Comparison of ENCODE assay signal across 24 mouse cellular contexts in genomic region chr13:91929943-91930726, GRCm38 (mm10). TPM values are rescaled to one million over a fixed set of nuclear protein-coding genes. Genes with fewer than 3 reads are reported as not detected.
A peak's percentile ranks its signal among the peaks of the same experiment; 100 is the strongest.
DNase-seq lines count a peak whose midpoint lies in the region; ATAC-seq and TF ChIP-seq lines count a peak whose summit lies in the region.
"Had no signal": no experiment of that assay in that cellular context is flagged by ENCODE, and none has a peak within 500 bp of the region (broad histone marks: within the 10 kb centered on the region; RNA-seq: fewer than 3 reads in every experiment).

No protein-coding gene starts in this region.

- H3K4me3 ChIP-seq in liver, adult 2 months (ENCODE audit: insufficient read depth, low read depth, low read length) = no peak overlapping the region
- H3K4me3 ChIP-seq in liver, embryonic 12.5 days = no peak overlapping the region
- H3K4me3 ChIP-seq in megakaryocyte, embryonic 14.5 days (replicated peaks) = peak overlapping the region; percentile 47
- no peak overlapping the region for H3K4me3 ChIP-seq in brown adipose tissue, adult 24 weeks (ENCODE audit: insufficient read depth, low read depth, low read length)
- H3K4me3 ChIP-seq in midbrain, embryonic 14.5 days (replicated peaks; ENCODE audit: low read depth, low read length) = no peak overlapping the region
- H3K4me3 ChIP-seq: embryonic facial prominence, embryonic 15.5 days; erythroblast, embryonic 14.5 days; forebrain, embryonic 10.5 days; heart, embryonic 12.5 days; hindbrain, embryonic 12.5 days had no signal

- no peaks in the 10 kb centered on the region for H3K9me3 ChIP-seq in liver, embryonic 12.5 days (replicated peaks)
- H3K9me3 ChIP-seq in megakaryocyte, embryonic 14.5 days = no peaks in the 10 kb centered on the region
- H3K9me3 ChIP-seq in midbrain, embryonic 14.5 days (ENCODE audit: control insufficient read depth, low read length) = no peaks in the 10 kb centered on the region
- H3K9me3 ChIP-seq: embryonic facial prominence, embryonic 15.5 days; forebrain, embryonic 10.5 days; heart, embryonic 12.5 days; hindbrain, embryonic 12.5 days had no signal

- H3K27ac ChIP-seq in liver, adult 2 months (replicated peaks; ENCODE audit: insufficient read depth, low read depth, low read length) = no peak overlapping the region
- no peak overlapping the region for H3K27ac ChIP-seq in liver, embryonic 12.5 days
- 0 out of 2 replicates have a peak overlapping the region, but pooled peaks have one; percentile 0 for H3K27ac ChIP-seq in brown adipose tissue, adult 24 weeks (replicated peaks; ENCODE audit: low read depth, low read length)
- H3K27ac ChIP-seq in midbrain, embryonic 14.5 days (replicated peaks; ENCODE audit: low read depth, low read length) = no peak overlapping the region
- H3K27ac ChIP-seq: embryonic facial prominence, embryonic 15.5 days; forebrain, embryonic 10.5 days; hindbrain, embryonic 12.5 days had no signal

- no peaks in the 10 kb centered on the region for H3K27me3 ChIP-seq in liver, adult 2 months (ENCODE audit: control insufficient read depth, insufficient read depth, low read length)
- H3K27me3 ChIP-seq in liver, embryonic 12.5 days (replicated peaks) = no peaks in the 10 kb centered on the region
- H3K27me3 ChIP-seq in megakaryocyte, embryonic 14.5 days (replicated peaks) = peaks cover 3% of the 10 kb centered on the region
- H3K27me3 ChIP-seq in midbrain, embryonic 14.5 days (ENCODE audit: control insufficient read depth, insufficient read depth, low read length) = no peaks in the 10 kb centered on the region
- H3K27me3 ChIP-seq: CH12.LX; embryonic facial prominence, embryonic 15.5 days; heart, embryonic 12.5 days; hindbrain, embryonic 12.5 days had no signal

- no peak overlapping the region for H3K4me2 ChIP-seq in liver, embryonic 12.5 days
- no peak overlapping the region for H3K4me2 ChIP-seq in midbrain, embryonic 14.5 days (ENCODE audit: low read length)
- H3K4me2 ChIP-seq: embryonic facial prominence, embryonic 15.5 days; heart, embryonic 12.5 days; hindbrain, embryonic 12.5 days had no signal

- H3K9ac ChIP-seq in liver, adult 2 months (ENCODE audit: low read depth, low read length) = no peak overlapping the region
- H3K9ac ChIP-seq in liver, embryonic 12.5 days = no peak overlapping the region
- no peak overlapping the region for H3K9ac ChIP-seq in midbrain, embryonic 14.5 days (replicated peaks; ENCODE audit: low read length)
- H3K9ac ChIP-seq: embryonic facial prominence, embryonic 15.5 days; heart, embryonic 12.5 days; hindbrain, embryonic 12.5 days had no signal

- 49% methylated on average over 7 of the region's 7 CpGs for WGBS in liver, adult 2 months
- 58% methylated on average over 7 of the region's 7 CpGs for WGBS in liver, embryonic 12.5 days (ENCODE audit: insufficient replicate concordance)
- 85% methylated on average over 7 of the region's 7 CpGs for WGBS in midbrain, embryonic 14.5 days

- no peaks in the 10 kb centered on the region for H3K4me1 ChIP-seq in liver, adult 2 months (ENCODE audit: control insufficient read depth, insufficient read depth, low read length)
- H3K4me1 ChIP-seq in liver, embryonic 12.5 days = no peaks in the 10 kb centered on the region
- H3K4me1 ChIP-seq in megakaryocyte, embryonic 14.5 days = no peaks in the 10 kb centered on the region
- H3K4me1 ChIP-seq in brown adipose tissue, adult 24 weeks (ENCODE audit: control insufficient read depth, insufficient read depth, insufficient read length, low read length) = peaks cover 11% of the 10 kb centered on the region
- H3K4me1 ChIP-seq in midbrain, embryonic 14.5 days (ENCODE audit: control insufficient read depth, insufficient read depth, low read length) = no peaks in the 10 kb centered on the region
- H3K4me1 ChIP-seq: embryonic facial prominence, embryonic 15.5 days; forebrain, embryonic 10.5 days; hindbrain, embryonic 12.5 days had no signal

- ATAC-seq in liver, embryonic 12.5 days = no peak
- ATAC-seq in megakaryocyte, adult 5-6 weeks (ENCODE audit: poor library complexity, severe bottlenecking) = no peak
- ATAC-seq in midbrain, embryonic 14.5 days (ENCODE audit: low FRiP score, low TSS enrichment) = no peak
- ATAC-seq: forebrain, embryonic 14.5 days; hindbrain, embryonic 16.5 days had no signal

- no peaks in the 10 kb centered on the region for H3K36me3 ChIP-seq in liver, adult 2 months (ENCODE audit: control insufficient read depth, insufficient read depth, low read length)
- no peaks in the 10 kb centered on the region for H3K36me3 ChIP-seq in liver, embryonic 12.5 days
- H3K36me3 ChIP-seq in megakaryocyte, embryonic 14.5 days (replicated peaks; ENCODE audit: low read length) = no peaks in the 10 kb centered on the region
- no peaks in the 10 kb centered on the region for H3K36me3 ChIP-seq in midbrain, embryonic 14.5 days (ENCODE audit: control insufficient read depth, insufficient read depth, low read length)
- H3K36me3 ChIP-seq: embryonic facial prominence, embryonic 15.5 days; forebrain, embryonic 10.5 days; heart, embryonic 12.5 days; hindbrain, embryonic 12.5 days had no signal

- no peak for TF ChIP-seq POLR2A in liver, adult 2 months (IDR thresholded peaks at IDR 0.05; ENCODE audit: extremely low read depth, insufficient read depth, low read length)

- no peaks in the 10 kb centered on the region for H3K79me2 ChIP-seq in liver, adult 2 months (ENCODE audit: control insufficient read depth, insufficient read depth, low read length)

- DNase-seq in liver, adult 2 months (ENCODE audit: extremely low read depth, low read depth, low spot score) = peak; percentile 5
- DNase-seq in midbrain, embryonic 14.5 days = no peak
- DNase-seq: adrenal gland, adult 2 months; adrenal gland, postnatal 25 days; cerebellum, adult 11 months; cerebellum, adult 8-10 months; cerebellum, postnatal 14 days; embryo, embryonic 11 days; gastrocnemius, postnatal 14 days; heart, postnatal 36 days had no signal

- TF ChIP-seq CTCF in liver, adult 2 months (IDR thresholded peaks at IDR 0.05; ENCODE audit: low read depth, low read length) = no peak

RNA-seq across cellular contexts. Expression of gene Ckmt2, which starts 53.5 kb away (rescaled TPM):
- total RNA-seq in liver, adult 2 months (2014; rRNA removed) = 3.4 TPM in 1 of 2 replicates, not detected in the other
- not detected in 2 replicates for polyA plus RNA-seq in liver, adult 2 months (2012; rRNA removed)
- polyA plus RNA-seq in liver, embryonic 12.5 days (2016; fragmentation: Nextera tagmentation; extraction: Ambion mirVana) = not detected in 2 replicates
- not detected in 2 replicates for polyA plus RNA-seq in megakaryocyte, embryonic 14.5 days (2012; ENCODE audit: insufficient read depth, low replicate concordance)
- not detected in 2 replicates for total RNA-seq in megakaryocyte, adult 5-6 weeks (2015)
- total RNA-seq in megakaryocyte, adult 5-6 weeks (2017) = not detected in 2 replicates
- polyA plus RNA-seq in brown adipose tissue, adult 24 weeks (2012; ENCODE audit: insufficient read depth, insufficient read length, missing spikeins) = 9.0 and 30.6 TPM in 2 replicates
- polyA plus RNA-seq in midbrain, embryonic 14.5 days (2014; fragmentation: Nextera tagmentation; extraction: Ambion mirVana) = not detected in 2 replicates
- total RNA-seq: adrenal gland, adult 2 months; adrenal gland, postnatal 25 days; CH12.LX; common myeloid progenitor, adult 5-6 weeks had no signal
- polyA plus RNA-seq: adrenal gland, adult 2 months; embryonic facial prominence, embryonic 11.5 days; erythroblast, embryonic 14.5 days; forebrain, embryonic 10.5 days; forebrain, embryonic 14.5 days; hindbrain, embryonic 12.5 days had no signal
